ENCODE assay signal across 12 mouse cellular contexts in genomic region chr12:79683350-79683749, GRCm38 (mm10).
DNase-seq lines count a peak whose midpoint lies in the region; ATAC-seq lines count a peak whose summit lies in the region.
"Had no signal": no experiment of that assay in that cellular context is flagged by ENCODE, and none has a peak within 500 bp of the region (broad histone marks: within the 10 kb centered on the region; RNA-seq: fewer than 3 reads in every experiment).

No protein-coding gene starts in this region.

- intact Hi-C loops in heart, postnatal 25 days (cut with DNase I), result no loop called here

- H3K4me1 ChIP-seq in heart, embryonic 11.5 days (ENCODE audit: control insufficient read depth, insufficient read depth, low read length), result peaks cover 21% of the 10 kb centered on the region
- H3K4me1 ChIP-seq in neural tube, embryonic 15.5 days, result peaks cover 13% of the 10 kb centered on the region
- peaks cover 20% of the 10 kb centered on the region for H3K4me1 ChIP-seq in intestine, embryonic 16.5 days (ENCODE audit: control insufficient read depth, insufficient read depth, low read length)
- H3K4me1 ChIP-seq: midbrain, embryonic 15.5 days had no signal

- 40% methylated on average over 3 of the region's 3 CpGs for WGBS in heart, embryonic 11.5 days (ENCODE audit: insufficient replicate concordance)
- WGBS in neural tube, embryonic 15.5 days, result 67% methylated on average over 3 of the region's 3 CpGs
- 39% methylated on average over 3 of the region's 3 CpGs for WGBS in intestine, embryonic 16.5 days

- H3K4me2 ChIP-seq in heart, embryonic 11.5 days, result no peak overlapping the region
- no peak overlapping the region for H3K4me2 ChIP-seq in neural tube, embryonic 15.5 days
- H3K4me2 ChIP-seq in intestine, embryonic 16.5 days (ENCODE audit: low read depth, low read length), result no peak overlapping the region
- H3K4me2 ChIP-seq: midbrain, embryonic 15.5 days had no signal

- DNase-seq in heart, postnatal 25 days (ENCODE audit: low spot score), result no peak
- DNase-seq in neural tube, embryonic 10.5 days (ENCODE audit: extremely low spot score, low spot score), result peak; percentile 45
- peak; percentile 42 for DNase-seq in yolk sac, embryonic 10.5 days (ENCODE audit: low spot score)
- DNase-seq in cerebellum, adult 11 months, result no peak
- no peak for DNase-seq in thymus, postnatal 0 days (ENCODE audit: low spot score)
- DNase-seq: cerebellum, postnatal 14 days; kidney, postnatal 14 days had no signal

- H3K4me3 ChIP-seq in heart, embryonic 11.5 days (ENCODE audit: low read depth, low read length), result no peak overlapping the region
- no peak overlapping the region for H3K4me3 ChIP-seq in neural tube, embryonic 15.5 days (replicated peaks)
- no peak overlapping the region for H3K4me3 ChIP-seq in intestine, embryonic 16.5 days (ENCODE audit: low read length)
- H3K4me3 ChIP-seq: midbrain, embryonic 15.5 days had no signal

- H3K9ac ChIP-seq in heart, embryonic 11.5 days (ENCODE audit: low read depth, low read length), result no peak overlapping the region
- H3K9ac ChIP-seq in neural tube, embryonic 15.5 days (replicated peaks), result no peak overlapping the region
- no peak overlapping the region for H3K9ac ChIP-seq in intestine, embryonic 16.5 days (ENCODE audit: low read depth, low read length)
- H3K9ac ChIP-seq: midbrain, embryonic 15.5 days had no signal

- H3K27ac ChIP-seq in heart, embryonic 11.5 days (ENCODE audit: low read depth, low read length), result 0 out of 2 replicates have a peak overlapping the region, but pooled peaks have one; percentile 57
- H3K27ac ChIP-seq in neural tube, embryonic 15.5 days (replicated peaks), result no peak overlapping the region
- peak overlapping the region; percentile 50 for H3K27ac ChIP-seq in intestine, embryonic 16.5 days (ENCODE audit: low read length)
- H3K27ac ChIP-seq: midbrain, embryonic 15.5 days had no signal

- H3K36me3 ChIP-seq in heart, embryonic 11.5 days (ENCODE audit: control insufficient read depth, insufficient read depth, low read length), result no peaks in the 10 kb centered on the region
- H3K36me3 ChIP-seq in neural tube, embryonic 15.5 days, result no peaks in the 10 kb centered on the region
- H3K36me3 ChIP-seq in intestine, embryonic 16.5 days (ENCODE audit: control insufficient read depth, insufficient read depth, low read length), result no peaks in the 10 kb centered on the region
- H3K36me3 ChIP-seq: midbrain, embryonic 15.5 days had no signal

- no peak for ATAC-seq in heart, embryonic 11.5 days (replicated peaks; ENCODE audit: insufficient number of reproducible peaks, low FRiP score, low TSS enrichment)
- no peak for ATAC-seq in neural tube, embryonic 15.5 days (ENCODE audit: low FRiP score)
- ATAC-seq in intestine, embryonic 16.5 days, result peak; percentile 15; the same call in 1 of the 2 replicates
- ATAC-seq: forebrain, embryonic 14.5 days; midbrain, embryonic 15.5 days had no signal

- no peaks in the 10 kb centered on the region for H3K27me3 ChIP-seq in heart, embryonic 11.5 days (ENCODE audit: control insufficient read depth, insufficient read depth, low read length)
- H3K27me3 ChIP-seq in neural tube, embryonic 15.5 days (replicated peaks), result no peaks in the 10 kb centered on the region
- no peaks in the 10 kb centered on the region for H3K27me3 ChIP-seq in intestine, embryonic 16.5 days (replicated peaks; ENCODE audit: control insufficient read depth, insufficient read depth, low read length)
- H3K27me3 ChIP-seq: midbrain, embryonic 15.5 days had no signal

- no peaks in the 10 kb centered on the region for H3K9me3 ChIP-seq in heart, embryonic 11.5 days (replicated peaks; ENCODE audit: control insufficient read depth, low read length)
- no peaks in the 10 kb centered on the region for H3K9me3 ChIP-seq in neural tube, embryonic 15.5 days (replicated peaks)
- no peaks in the 10 kb centered on the region for H3K9me3 ChIP-seq in intestine, embryonic 16.5 days (ENCODE audit: control insufficient read depth, low read length)
- H3K9me3 ChIP-seq: midbrain, embryonic 15.5 days had no signal

Comparison
In these comparisons a context has a peak if more than half of its experiments do, and no peak if none do; other contexts are left out.
1. DNase-seq: peak in neural tube, embryonic 10.5 days (single experiment) and yolk sac, embryonic 10.5 days (single experiment); none in heart, postnatal 25 days (single experiment), cerebellum, adult 11 months (single experiment) and thymus, postnatal 0 days (single experiment).